Mouse (Mus musculus): ENCODE data around the gene Hk3.
A peak's percentile ranks its signal among the peaks of the same experiment; 100 is the strongest.

Hk3 gene

GRCm38 (mm10) chr13:55002090-55002489 lies 19.1 kb downstream of the Hk3 start:
- no peak for DNase-seq (ENCODE audit: low read depth, low spot score)

DNA sequence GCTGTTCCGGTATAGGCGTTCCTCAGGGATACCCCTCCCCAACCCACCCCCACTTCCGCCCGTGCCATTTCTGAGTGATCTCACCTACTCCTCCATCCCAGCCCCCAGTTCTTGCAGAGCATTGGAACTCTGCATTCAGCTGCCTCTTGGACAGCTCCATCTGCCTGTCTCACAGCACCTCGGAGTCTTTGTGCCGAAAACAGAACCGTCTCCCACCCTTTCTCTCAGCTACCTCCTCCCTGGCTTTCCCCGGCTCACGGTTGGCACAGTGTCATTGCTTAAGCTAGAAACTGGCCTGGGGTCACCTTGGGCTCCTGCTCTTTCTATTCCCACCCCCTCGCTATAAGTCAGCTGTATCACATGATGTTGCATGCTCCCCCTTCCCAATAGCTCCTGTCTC lies 20.8 kb downstream of the Hk3 start:
- no peak for DNase-seq (ENCODE audit: low read depth, low spot score)

GRCm38 (mm10) chr13:54997568-54997967 lies 23.6 kb downstream of the Hk3 start:
- DNase-seq (ENCODE audit: low read depth, low spot score) = no peak

DNA sequence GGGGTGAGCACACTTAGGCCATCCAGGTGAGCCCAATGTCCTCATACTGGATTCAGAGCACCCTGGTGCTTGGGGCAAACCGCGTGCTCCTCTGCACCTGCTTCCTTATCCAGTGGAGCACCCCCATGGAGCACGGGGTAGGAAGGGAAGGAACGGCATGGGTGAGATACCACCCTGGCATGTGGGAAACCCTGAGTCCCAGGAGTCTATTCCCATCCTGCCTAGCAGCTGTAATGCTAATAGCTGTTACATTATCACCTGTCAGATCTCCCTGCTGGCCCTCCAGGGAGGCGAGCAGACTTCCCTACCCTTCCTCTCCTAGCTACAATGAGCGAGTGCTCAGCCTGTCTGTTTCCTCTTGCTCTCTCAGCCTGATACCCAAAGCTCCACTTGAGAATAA lies 26.0 kb downstream of the Hk3 start:
- DNase-seq (ENCODE audit: low read depth, low spot score) = no peak

- no peak for DNase-seq (ENCODE audit: low read depth, low spot score)
Measured at GRCm38 (mm10) chr13:54994576-54994975, 26.6 kb downstream of the Hk3 start.

- DNase-seq (ENCODE audit: low read depth, low spot score) = no peak
Measured at GRCm38 (mm10) chr13:54992215-54992614, 29.0 kb downstream of the Hk3 start.

GRCm38 (mm10) chr13:54988181-54988760 lies 32.9 kb downstream of the Hk3 start:
- no peak for DNase-seq (ENCODE audit: low read depth, low spot score)

DNA sequence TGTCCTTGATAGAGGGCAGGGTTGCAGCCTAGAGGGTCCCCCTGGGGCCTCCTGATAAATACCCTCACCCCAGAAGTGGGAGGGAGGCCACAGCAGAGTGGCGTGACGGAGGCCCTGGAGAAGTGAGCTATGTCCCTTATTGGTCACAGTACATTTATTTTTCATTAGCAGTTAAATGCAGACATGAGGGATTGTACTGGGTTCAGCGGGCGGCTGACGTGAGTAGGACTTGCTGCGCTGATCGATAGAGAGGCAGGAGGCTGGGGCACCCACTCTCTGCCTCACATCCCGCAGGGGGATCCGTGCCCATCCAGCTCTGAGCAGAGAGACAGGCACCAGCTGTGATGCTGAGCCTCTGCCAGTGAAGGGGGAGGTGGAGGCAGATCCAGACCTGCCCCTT lies 33.8 kb downstream of the Hk3 start:
- no peak for DNase-seq (ENCODE audit: low read depth, low spot score)

- DNase-seq (ENCODE audit: low read depth, low spot score) = peak; percentile 64
Measured at GRCm38 (mm10) chr13:54983614-54984013, 37.6 kb downstream of the Hk3 start.

DNA sequence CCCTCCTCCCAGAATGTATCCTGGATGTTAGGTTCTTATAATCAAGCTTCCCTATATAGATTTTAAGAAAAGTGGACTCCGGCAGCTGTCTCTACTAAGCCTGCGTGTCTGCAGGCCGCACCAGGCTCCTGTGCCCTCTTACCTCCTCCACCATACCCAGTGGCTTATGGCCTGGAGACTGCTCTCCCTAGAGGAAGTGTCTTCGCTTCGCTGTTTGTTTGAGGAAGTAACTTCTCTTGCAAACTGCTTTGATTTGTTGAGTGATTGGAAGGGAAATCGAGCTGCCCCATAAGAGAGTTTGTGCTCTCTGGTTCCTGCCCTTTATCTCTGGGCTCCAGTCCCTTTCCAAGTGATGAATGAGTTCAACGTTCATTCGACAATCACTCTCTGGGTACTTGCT lies 38.2 kb downstream of the Hk3 start:
- no peak for DNase-seq (ENCODE audit: low read depth, low spot score)

- DNase-seq (ENCODE audit: low read depth, low spot score) = no peak
Measured at GRCm38 (mm10) chr13:54980957-54981356, 40.2 kb downstream of the Hk3 start.

GRCm38 (mm10) chr13:54978804-54979203 lies 42.4 kb downstream of the Hk3 start:
- DNase-seq (ENCODE audit: low read depth, low spot score) = no peak

GRCm38 (mm10) chr13:54975546-54975945 lies 45.6 kb downstream of the Hk3 start:
- no peak for DNase-seq (ENCODE audit: low read depth, low spot score)

DNA sequence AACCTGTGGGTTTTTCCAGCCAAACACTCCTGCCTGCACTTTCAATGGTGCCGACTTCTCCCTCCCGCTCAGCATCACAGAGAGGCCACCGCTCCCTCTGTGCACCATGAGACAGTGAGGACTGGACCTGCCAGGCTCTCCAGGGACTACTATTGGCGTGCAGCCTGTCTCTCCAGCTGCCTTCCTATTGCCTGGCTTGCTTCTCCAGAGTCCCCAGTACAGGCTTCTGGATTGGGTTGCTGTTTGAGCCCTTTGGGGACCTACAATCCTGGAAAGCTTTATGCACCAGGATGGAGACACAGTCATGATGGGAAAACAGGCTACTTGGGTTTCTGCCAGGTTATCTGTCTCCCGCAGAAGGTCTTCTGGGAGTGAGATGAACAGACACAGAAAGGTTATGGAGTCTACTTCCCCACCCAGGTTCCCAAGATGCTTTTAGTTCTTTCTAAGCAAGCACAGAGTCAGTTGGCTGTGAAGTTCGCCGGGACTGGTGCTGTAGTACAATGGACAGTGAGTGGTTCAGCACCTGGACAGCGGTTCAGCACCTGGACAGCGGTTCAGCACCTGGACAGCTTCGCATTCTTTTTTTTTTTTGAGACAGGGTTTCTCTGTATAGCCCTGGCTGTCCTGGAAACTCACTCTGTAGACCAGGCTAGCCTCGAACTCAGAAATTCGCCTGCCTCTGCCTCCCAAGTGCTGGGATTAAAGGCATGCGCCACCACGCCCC lies 50.5 kb downstream of the Hk3 start:
- DNase-seq (ENCODE audit: low read depth, low spot score) = peak; percentile 60

GRCm38 (mm10) chr13:54969513-54969912 lies 51.7 kb downstream of the Hk3 start:
- no peak for DNase-seq (ENCODE audit: low read depth, low spot score)

GRCm38 (mm10) chr13:54968636-54969035 lies 52.5 kb downstream of the Hk3 start:
- no peak for DNase-seq (ENCODE audit: low read depth, low spot score)

GRCm38 (mm10) chr13:54967501-54967900 lies 53.7 kb downstream of the Hk3 start:
- no peak for DNase-seq (ENCODE audit: low read depth, low spot score)

- DNase-seq (ENCODE audit: low read depth, low spot score) = no peak
Measured at GRCm38 (mm10) chr13:54965256-54965655, 55.9 kb downstream of the Hk3 start.

- DNase-seq (ENCODE audit: low read depth, low spot score) = no peak
Measured at GRCm38 (mm10) chr13:54960491-54960890, 60.7 kb downstream of the Hk3 start.

- DNase-seq (ENCODE audit: low read depth, low spot score) = no peak
Measured at GRCm38 (mm10) chr13:54959842-54960241, 61.3 kb downstream of the Hk3 start.

GRCm38 (mm10) chr13:54959059-54959701 lies 62.0 kb downstream of the Hk3 start:
- DNase-seq (ENCODE audit: low read depth, low spot score) = no peak

- DNase-seq (ENCODE audit: low read depth, low spot score) = no peak
Measured at GRCm38 (mm10) chr13:54957281-54957680, 63.9 kb downstream of the Hk3 start.

Data from R1 (cell line).